Mouse (Mus musculus) kidney, adult 2 months (tissue): ENCODE measurements around the gene Maff.

Source experiments
- CTCF ChIP-seq: fragments of 200-500 bp; conservative IDR thresholded peaks from 2 replicates; pipeline ENCODE4 v1.5.1; 2011; ENCODE audit warnings: low read depth, mild to moderate bottlenecking, control low read depth, low read length, moderate library complexity, mixed read lengths; ENCODE audit not compliant: insufficient read depth, insufficient read length
- POLR2A ChIP-seq: fragments of 200-500 bp; IDR thresholded peaks from one replicate; pipeline ENCODE4 v1.6.1; 2011; ENCODE audit warnings: low read depth, low read length, control low read depth

- no peak for TF ChIP-seq CTCF
- TF ChIP-seq POLR2A: no peak
Observed at GRCm38 (mm10) chr15:79322991-79323790, 23.2 kb upstream of the Maff start.
